Mouse (Mus musculus) intestine, embryonic 14.5 days (tissue): ENCODE data around the gene Hivep2. TPM values are rescaled to one million over a fixed set of nuclear protein-coding genes. Genes with fewer than 3 reads are reported as not detected.

ENCODE experiments used
- ATAC-seq: fragments of 200-750 bp; cut with Nextera tagmentation; replicated peaks from 2 replicates; pipeline ENCODE4 v1.8.0; 2017; ENCODE audit warnings: low read depth, moderate number of reproducible peaks, moderate TSS enrichment, moderate library complexity; ENCODE audit not compliant: low FRiP score, low TSS enrichment
- DNase-seq: peaks from one replicate; pipeline ENCODE4 v3.0.0-alpha.2; 2018; ENCODE audit warnings: low spot score
- H3K27ac ChIP-seq: fragments of 300-500 bp; sonication (generic); 2 replicates; pipeline ENCODE4 v1.5.1; 2014; ENCODE audit warnings: low read depth, mild to moderate bottlenecking, control low read depth
- H3K27me3 ChIP-seq: fragments of 300-500 bp; sonication (generic); replicated peaks from 2 replicates; pipeline ENCODE4 v1.6.1; 2014; ENCODE audit warnings: low read length, control low read depth; ENCODE audit not compliant: control insufficient read depth, insufficient read depth
- H3K36me3 ChIP-seq: fragments of 300-500 bp; sonication (generic); 2 replicates; pipeline ENCODE4 v1.6.1; 2014; ENCODE audit warnings: low read length, control low read depth; ENCODE audit not compliant: control insufficient read depth, insufficient read depth
- H3K4me1 ChIP-seq: fragments of 300-500 bp; sonication (generic); replicated peaks from 2 replicates; pipeline ENCODE4 v1.6.1; 2014; ENCODE audit warnings: low read length, control low read depth, mixed read lengths; ENCODE audit not compliant: control insufficient read depth, insufficient read depth
- H3K4me2 ChIP-seq: fragments of 300-500 bp; sonication (generic); 2 replicates; pipeline ENCODE4 v1.6.1; 2014; ENCODE audit warnings: low read length
- H3K4me3 ChIP-seq: fragments of 300-500 bp; sonication (generic); 2 replicates; pipeline ENCODE4 v1.5.1; 2014; ENCODE audit warnings: low read depth, low read length, control low read depth, mixed read lengths
- H3K9ac ChIP-seq: fragments of 300-500 bp; sonication (generic); 2 replicates; pipeline ENCODE4 v1.6.1; 2014; ENCODE audit warnings: mild to moderate bottlenecking, low read length
- H3K9me3 ChIP-seq: fragments of 300-500 bp; sonication (generic); 2 replicates; pipeline ENCODE4 v1.6.1; 2016; ENCODE audit warnings: low read length, control low read depth; ENCODE audit not compliant: control insufficient read depth
- WGBS: fragments of 180-500 bp; shearing (Covaris S2); extraction: QIAGEN DNeasy Blood & Tissue Kit; methylation state at CpG from one replicate; pipeline ENCODE4 v1.1.7; 2014; 5-methylcytosine and 5-hydroxymethylcytosine counted together
- polyA plus RNA-seq: library from polyadenylated mRNA; unstranded; fragments of >200 nt; fragmentation: Nextera tagmentation; extraction: Ambion mirVana; gene quantifications from 2 replicates; pipeline ENCODE4 v1.2.1, GENCODE M21; 2014

The Hivep2 gene
- polyA plus RNA-seq, 1 experiment from 2014 or later, result 7.1 TPM

- DNase-seq (no peak), ATAC-seq (no peak)
- 77% methylated on average over 4 of the region's 4 CpGs for WGBS
- Histone ChIP-seq H3K27ac (no peak overlapping the region), H3K9ac (no peak overlapping the region), H3K4me2 (no peak overlapping the region), H3K9me3 (no peaks in the 10 kb centered on the region), H3K4me3 (no peak overlapping the region), H3K27me3 (no peaks in the 10 kb centered on the region), H3K4me1 (no peaks in the 10 kb centered on the region), H3K36me3 (no peaks in the 10 kb centered on the region)
These were observed 227.8 kb downstream of the Hivep2 start for GRCm38 (mm10) chr10:14193702-14194101.

- no peaks in the 10 kb centered on the region for H3K4me1 ChIP-seq
- no peaks in the 10 kb centered on the region for H3K27me3 ChIP-seq
- no peaks in the 10 kb centered on the region for H3K9me3 ChIP-seq
- DNase-seq, result no peak
- H3K4me3 ChIP-seq, result no peak overlapping the region
- ATAC-seq, result no peak
- no peak overlapping the region for H3K9ac ChIP-seq
- H3K27ac ChIP-seq, result no peak overlapping the region
- H3K4me2 ChIP-seq, result no peak overlapping the region
- WGBS, result 74% methylated on average over 17 of the region's 17 CpGs
- no peaks in the 10 kb centered on the region for H3K36me3 ChIP-seq
These were observed 230.1 kb downstream of the Hivep2 start for GRCm38 (mm10) chr10:14195778-14196650.

- ATAC-seq (no peak), DNase-seq (no peak)
- Histone ChIP-seq H3K27ac (no peak overlapping the region), H3K9me3 (no peaks in the 10 kb centered on the region), H3K4me3 (no peak overlapping the region), H3K9ac (no peak overlapping the region), H3K36me3 (no peaks in the 10 kb centered on the region), H3K27me3 (no peaks in the 10 kb centered on the region), H3K4me2 (no peak overlapping the region), H3K4me1 (no peaks in the 10 kb centered on the region)
- 63% methylated on average over 7 of the region's 7 CpGs for WGBS
These were observed 230.9 kb downstream of the Hivep2 start for GRCm38 (mm10) chr10:14196785-14197184.

GRCm38 (mm10) chr10:14197261-14197660 lies 231.4 kb downstream of the Hivep2 start:
- Histone ChIP-seq H3K4me2 (no peak overlapping the region), H3K4me3 (no peak overlapping the region), H3K27me3 (no peaks in the 10 kb centered on the region), H3K36me3 (no peaks in the 10 kb centered on the region), H3K9me3 (no peaks in the 10 kb centered on the region), H3K27ac (no peak overlapping the region), H3K4me1 (no peaks in the 10 kb centered on the region), H3K9ac (no peak overlapping the region)
- DNase-seq (no peak), ATAC-seq (no peak)
- WGBS, result 75% methylated on average over 6 of the region's 6 CpGs

GRCm38 (mm10) chr10:14199332-14199731 lies 233.5 kb downstream of the Hivep2 start:
- H3K27me3 ChIP-seq, result no peaks in the 10 kb centered on the region
- no peak overlapping the region for H3K4me2 ChIP-seq
- DNase-seq (no peak), ATAC-seq (no peak)
- H3K27ac ChIP-seq, result no peak overlapping the region
- 85% methylated on average over 7 of the region's 7 CpGs for WGBS
- H3K36me3 ChIP-seq, result no peaks in the 10 kb centered on the region
- no peak overlapping the region for H3K9ac ChIP-seq
- H3K4me3 ChIP-seq, result no peak overlapping the region
- H3K4me1 ChIP-seq, result no peaks in the 10 kb centered on the region
- H3K9me3 ChIP-seq, result no peaks in the 10 kb centered on the region

DNA sequence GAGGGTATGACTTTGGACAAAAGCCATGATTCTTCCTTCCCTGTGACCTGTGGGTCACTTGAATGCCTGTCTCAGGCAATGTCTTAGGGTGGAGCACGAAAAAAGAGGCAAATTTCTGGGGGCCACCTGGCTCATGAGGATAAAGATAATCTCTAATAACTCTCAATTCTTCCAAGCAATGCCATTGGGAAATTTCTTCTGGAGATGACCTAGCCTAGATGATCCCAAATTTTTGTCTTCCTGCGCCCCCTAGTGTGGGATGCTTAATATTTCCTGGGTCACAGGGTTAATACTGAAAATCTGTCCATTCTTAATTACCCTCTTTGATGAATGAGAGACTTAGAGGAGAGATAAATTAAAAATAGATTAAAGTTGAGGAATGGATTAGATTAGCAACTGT lies 234.4 kb downstream of the Hivep2 start:
- ATAC-seq (no peak), DNase-seq (peak; percentile 71)
- 6% methylated on average over 2 of the region's 2 CpGs for WGBS
- H3K4me2 ChIP-seq, result no peak overlapping the region
- H3K36me3 ChIP-seq, result no peaks in the 10 kb centered on the region
- H3K4me1 ChIP-seq, result no peaks in the 10 kb centered on the region
- no peaks in the 10 kb centered on the region for H3K9me3 ChIP-seq
- H3K27ac ChIP-seq, result no peak overlapping the region
- H3K27me3 ChIP-seq, result no peaks in the 10 kb centered on the region
- H3K9ac ChIP-seq, result no peak overlapping the region
- H3K4me3 ChIP-seq, result no peak overlapping the region

Other genes with a start within 250 kb of the Hivep2 start
- 63.7 and 69.6 TPM in 2 replicates for gene Aig1, start 97.1 kb upstream of the Hivep2 start, polyA plus RNA-seq